Mouse (Mus musculus): Measurements from ENCODE around the gene Mgat4a. TPM values are rescaled to one million over a fixed set of nuclear protein-coding genes. Genes with fewer than 3 reads are reported as not detected.

Mgat4a gene
- total and polyA plus RNA-seq, 2 experiments from 2014 or later = 8.2 to 23.4 TPM

GRCm38 (mm10) chr1:37546398-37547051 lies 5.7 kb upstream of the Mgat4a start:
- Histone ChIP-seq H3K4me3 (ENCODE audit: low read depth, low read length) (no peak overlapping the region), H3K4me2 (ENCODE audit: low read depth) (no peak overlapping the region), H3K27ac (ENCODE audit: low read depth, low read length) (no peak overlapping the region), H3K27me3 (ENCODE audit: insufficient read depth, low read length) (no peaks in the 10 kb centered on the region), H3K4me1 (ENCODE audit: insufficient read depth) (peaks cover 2% of the 10 kb centered on the region; the same call in 1 of the 2 replicates), H3K9me3 (ENCODE audit: low read length) (no peaks in the 10 kb centered on the region), H3K36me3 (ENCODE audit: insufficient read depth) (no peaks in the 10 kb centered on the region), H3K9ac (no peak overlapping the region)
- 78% methylated on average over 11 of the region's 11 CpGs for WGBS
- ATAC-seq = no peak
- TF ChIP-seq CTCF (IDR thresholded peaks at IDR 0.05; ENCODE audit: low read depth) = no peak
- DNase-seq = no peak

GRCm38 (mm10) chr1:37544251-37544650 lies 3.4 kb upstream of the Mgat4a start:
- no peak overlapping the region for H3K4me3 ChIP-seq (ENCODE audit: low read depth, low read length)
- ATAC-seq = no peak
- H3K27me3 ChIP-seq (ENCODE audit: insufficient read depth, low read length) = no peaks in the 10 kb centered on the region
- H3K4me1 ChIP-seq (ENCODE audit: insufficient read depth) = peaks cover 5% of the 10 kb centered on the region; the same call in 1 of the 2 replicates
- no peak for TF ChIP-seq CTCF (IDR thresholded peaks at IDR 0.05; ENCODE audit: low read depth)
- 56% methylated on average over 9 of the region's 9 CpGs for WGBS
- H3K36me3 ChIP-seq (ENCODE audit: insufficient read depth) = no peaks in the 10 kb centered on the region
- no peak overlapping the region for H3K4me2 ChIP-seq (ENCODE audit: low read depth)
- no peak for DNase-seq
- no peak overlapping the region for H3K9ac ChIP-seq
- H3K9me3 ChIP-seq (ENCODE audit: low read length) = no peaks in the 10 kb centered on the region
- no peak overlapping the region for H3K27ac ChIP-seq (ENCODE audit: low read depth, low read length)

GRCm38 (mm10) chr1:37543057-37543456 lies 2.2 kb upstream of the Mgat4a start:
- 38% methylated on average over 1 of the region's 1 CpGs for WGBS
- Histone ChIP-seq H3K27ac (ENCODE audit: low read depth, low read length) (no peak overlapping the region), H3K27me3 (ENCODE audit: insufficient read depth, low read length) (no peaks in the 10 kb centered on the region), H3K4me3 (ENCODE audit: low read depth, low read length) (no peak overlapping the region), H3K4me2 (ENCODE audit: low read depth) (no peak overlapping the region), H3K36me3 (ENCODE audit: insufficient read depth) (no peaks in the 10 kb centered on the region), H3K4me1 (ENCODE audit: insufficient read depth) (peaks cover 5% of the 10 kb centered on the region; the same call in 1 of the 2 replicates), H3K9ac (no peak overlapping the region), H3K9me3 (ENCODE audit: low read length) (no peaks in the 10 kb centered on the region)
- TF ChIP-seq CTCF (IDR thresholded peaks at IDR 0.05; ENCODE audit: low read depth) = no peak
- DNase-seq (no peak), ATAC-seq (no peak)

- peak overlapping the region; percentile 77 for H3K4me3 ChIP-seq (ENCODE audit: low read depth, low read length)
- H3K36me3 ChIP-seq (ENCODE audit: insufficient read depth) = no peaks in the 10 kb centered on the region
- peak overlapping the region; percentile 72 for H3K9ac ChIP-seq
- no peaks in the 10 kb centered on the region for H3K27me3 ChIP-seq (ENCODE audit: insufficient read depth, low read length)
- H3K4me1 ChIP-seq (ENCODE audit: insufficient read depth) = peaks cover 5% of the 10 kb centered on the region; the same call in 1 of the 2 replicates
- peak; percentile 41 for DNase-seq
- TF ChIP-seq CTCF (IDR thresholded peaks at IDR 0.05; ENCODE audit: low read depth) = no peak
- ATAC-seq = peak; percentile 70
- H3K4me2 ChIP-seq (ENCODE audit: low read depth) = peak overlapping the region; percentile 74
- 7% methylated on average over 44 of the region's 47 CpGs for WGBS
- H3K9me3 ChIP-seq (ENCODE audit: low read length) = no peaks in the 10 kb centered on the region
- H3K27ac ChIP-seq (ENCODE audit: low read depth, low read length) = peak overlapping the region; percentile 86
Measured at GRCm38 (mm10) chr1:37539968-37540809, 627 bp downstream of the Mgat4a start.

GRCm38 (mm10) chr1:37534532-37535108 lies 6.2 kb downstream of the Mgat4a start:
- H3K36me3 ChIP-seq (ENCODE audit: insufficient read depth) = no peaks in the 10 kb centered on the region
- ATAC-seq = no peak
- H3K4me2 ChIP-seq (ENCODE audit: low read depth) = no peak overlapping the region
- TF ChIP-seq CTCF (IDR thresholded peaks at IDR 0.05; ENCODE audit: low read depth) = no peak
- H3K27me3 ChIP-seq (ENCODE audit: insufficient read depth, low read length) = no peaks in the 10 kb centered on the region
- H3K27ac ChIP-seq (ENCODE audit: low read depth, low read length) = no peak overlapping the region
- H3K9ac ChIP-seq = no peak overlapping the region
- 30% methylated on average over 5 of the region's 5 CpGs for WGBS
- DNase-seq = no peak
- no peaks in the 10 kb centered on the region for H3K4me1 ChIP-seq (ENCODE audit: insufficient read depth)
- no peak overlapping the region for H3K4me3 ChIP-seq (ENCODE audit: low read depth, low read length)
- H3K9me3 ChIP-seq (ENCODE audit: low read length) = no peaks in the 10 kb centered on the region

- 57% methylated on average over 7 of the region's 7 CpGs for WGBS
- H3K27ac ChIP-seq (ENCODE audit: low read depth, low read length) = no peak overlapping the region
- no peaks in the 10 kb centered on the region for H3K9me3 ChIP-seq (ENCODE audit: low read length)
- no peak for TF ChIP-seq CTCF (IDR thresholded peaks at IDR 0.05; ENCODE audit: low read depth)
- H3K4me2 ChIP-seq (ENCODE audit: low read depth) = no peak overlapping the region
- no peaks in the 10 kb centered on the region for H3K4me1 ChIP-seq (ENCODE audit: insufficient read depth)
- H3K9ac ChIP-seq = no peak overlapping the region
- ATAC-seq = no peak; the same call in 1 of the 2 replicates
- H3K27me3 ChIP-seq (ENCODE audit: insufficient read depth, low read length) = no peaks in the 10 kb centered on the region
- H3K36me3 ChIP-seq (ENCODE audit: insufficient read depth) = no peaks in the 10 kb centered on the region
- DNase-seq = no peak
- H3K4me3 ChIP-seq (ENCODE audit: low read depth, low read length) = no peak overlapping the region
Measured at GRCm38 (mm10) chr1:37533181-37533580, 7.6 kb downstream of the Mgat4a start.

- TF ChIP-seq CTCF (IDR thresholded peaks at IDR 0.05; ENCODE audit: low read depth) = no peak
- 81% methylated on average over 6 of the region's 6 CpGs for WGBS
Measured at GRCm38 (mm10) chr1:37532533-37532840, 8.3 kb downstream of the Mgat4a start.

More at GRCm38 (mm10) chr1:37532533-37532840, 8.3 kb downstream of the Mgat4a start:
- no peak overlapping the region for H3K4me2 ChIP-seq (ENCODE audit: low read depth)
- no peaks in the 10 kb centered on the region for H3K9me3 ChIP-seq (ENCODE audit: low read length)
- no peaks in the 10 kb centered on the region for H3K27me3 ChIP-seq (ENCODE audit: insufficient read depth, low read length)
- H3K36me3 ChIP-seq (ENCODE audit: insufficient read depth) = no peaks in the 10 kb centered on the region
- H3K9ac ChIP-seq = no peak overlapping the region
- DNase-seq = no peak
- H3K27ac ChIP-seq (ENCODE audit: low read depth, low read length) = no peak overlapping the region
- H3K4me1 ChIP-seq (ENCODE audit: insufficient read depth) = no peaks in the 10 kb centered on the region
- no peak overlapping the region for H3K4me3 ChIP-seq (ENCODE audit: low read depth, low read length)
- ATAC-seq = no peak
